Mouse (Mus musculus) kidney, adult 2 months (tissue): ENCODE results near the gene Rreb1.

Experiments used
- CTCF ChIP-seq: fragments of 200-500 bp; conservative IDR thresholded peaks from 2 replicates; pipeline ENCODE4 v1.5.1; 2011; ENCODE audit warnings: low read depth, mild to moderate bottlenecking, control low read depth, low read length, moderate library complexity, mixed read lengths; ENCODE audit not compliant: insufficient read depth, insufficient read length
- POLR2A ChIP-seq: fragments of 200-500 bp; IDR thresholded peaks from one replicate; pipeline ENCODE4 v1.6.1; 2011; ENCODE audit warnings: low read depth, low read length, control low read depth

- TF ChIP-seq CTCF (no peak), POLR2A (no peak)
Observed at GRCm38 (mm10) chr13:37821413-37821812, 43.2 kb downstream of the Rreb1 start.
